ENCODE assay signal across 19 mouse cellular contexts in genomic region chr3:123806050-123806449, GRCm38 (mm10).
DNase-seq lines count a peak whose midpoint lies in the region; ATAC-seq and TF ChIP-seq lines count a peak whose summit lies in the region.
"Had no signal": no experiment of that assay in that cellular context is flagged by ENCODE, and none has a peak within 500 bp of the region (broad histone marks: within the 10 kb centered on the region; RNA-seq: fewer than 3 reads in every experiment).

No protein-coding gene starts in this region.

- ATAC-seq in kidney, postnatal 0 days (replicated peaks; ENCODE audit: low FRiP score, low read depth) = no peak
- no peak for ATAC-seq in midbrain, postnatal 0 days (ENCODE audit: low FRiP score)
- ATAC-seq: CD4-positive, CD25-positive, alpha-beta regulatory T cell, adult 4 months; hindbrain, embryonic 16.5 days had no signal

- H3K4me2 ChIP-seq in kidney, postnatal 0 days (ENCODE audit: low read length) = no peak overlapping the region
- H3K4me2 ChIP-seq in midbrain, postnatal 0 days (ENCODE audit: low read depth, low read length, poor library complexity, severe bottlenecking) = no peak overlapping the region
- H3K4me2 ChIP-seq: limb, embryonic 15.5 days; liver, embryonic 15.5 days had no signal

- no peaks in the 10 kb centered on the region for H3K4me1 ChIP-seq in kidney, postnatal 0 days (replicated peaks; ENCODE audit: insufficient read depth, low read length)
- H3K4me1 ChIP-seq in midbrain, postnatal 0 days (ENCODE audit: insufficient read depth, low read length) = no peaks in the 10 kb centered on the region
- H3K4me1 ChIP-seq in midbrain, embryonic 10.5 days = peaks cover 23% of the 10 kb centered on the region
- H3K4me1 ChIP-seq: embryonic facial prominence, embryonic 10.5 days; limb, embryonic 15.5 days; liver, embryonic 15.5 days had no signal

- no peaks in the 10 kb centered on the region for H3K9me3 ChIP-seq in kidney, postnatal 0 days (replicated peaks; ENCODE audit: low read length)
- no peaks in the 10 kb centered on the region for H3K9me3 ChIP-seq in midbrain, postnatal 0 days (ENCODE audit: low read length)
- H3K9me3 ChIP-seq in midbrain, embryonic 10.5 days (replicated peaks) = no peaks in the 10 kb centered on the region
- H3K9me3 ChIP-seq: embryonic facial prominence, embryonic 10.5 days; limb, embryonic 15.5 days; liver, embryonic 15.5 days had no signal

- no peaks in the 10 kb centered on the region for H3K27me3 ChIP-seq in kidney, postnatal 0 days (ENCODE audit: insufficient read depth, low read length)
- no peaks in the 10 kb centered on the region for H3K27me3 ChIP-seq in midbrain, postnatal 0 days (ENCODE audit: insufficient read depth, low read length)
- no peaks in the 10 kb centered on the region for H3K27me3 ChIP-seq in midbrain, embryonic 10.5 days (ENCODE audit: low read depth, poor library complexity, severe bottlenecking)
- H3K27me3 ChIP-seq: limb, embryonic 15.5 days; liver, embryonic 15.5 days had no signal

- no peak for DNase-seq in kidney, postnatal 0 days (ENCODE audit: low spot score)
- no peak for DNase-seq in kidney, postnatal 25 days
- no peak for DNase-seq in midbrain, postnatal 0 days (ENCODE audit: low spot score)
- DNase-seq in midbrain, embryonic 10.5 days (ENCODE audit: low spot score) = no peak
- DNase-seq in ES-CJ7 (ENCODE audit: low read depth, low spot score) (peak; percentile 6), ZHBTc4 (ENCODE audit: low read depth, low spot score) (peak; percentile 14)
- DNase-seq in heart, adult 18-20 months = no peak
- DNase-seq: cerebellum, adult 2 months; gastrocnemius, postnatal 10 days; heart, adult 2 months; heart, postnatal 36 days; kidney, adult 2 months; midbrain, embryonic 14.5 days; thymus, postnatal 36 days had no signal

- H3K27ac ChIP-seq in kidney, postnatal 0 days = no peak overlapping the region
- H3K27ac ChIP-seq in midbrain, postnatal 0 days (ENCODE audit: low read depth, low read length) = no peak overlapping the region
- no peak overlapping the region for H3K27ac ChIP-seq in midbrain, embryonic 10.5 days (replicated peaks)
- H3K27ac ChIP-seq: embryonic facial prominence, embryonic 10.5 days; heart, adult 2 months; limb, embryonic 15.5 days; liver, embryonic 15.5 days had no signal

- no peak overlapping the region for H3K9ac ChIP-seq in kidney, postnatal 0 days (ENCODE audit: low read depth, low read length)
- H3K9ac ChIP-seq in midbrain, postnatal 0 days (replicated peaks; ENCODE audit: low read length, poor library complexity, severe bottlenecking) = no peak overlapping the region
- H3K9ac ChIP-seq: limb, embryonic 15.5 days; liver, embryonic 15.5 days had no signal

- H3K4me3 ChIP-seq in kidney, postnatal 0 days (replicated peaks; ENCODE audit: low read depth, low read length) = no peak overlapping the region
- H3K4me3 ChIP-seq in midbrain, postnatal 0 days (ENCODE audit: low read depth, low read length) = no peak overlapping the region
- no peak overlapping the region for H3K4me3 ChIP-seq in midbrain, embryonic 10.5 days
- H3K4me3 ChIP-seq: embryonic facial prominence, embryonic 10.5 days; heart, adult 2 months; limb, embryonic 15.5 days; liver, embryonic 15.5 days had no signal

- WGBS in kidney, postnatal 0 days = 86% methylated on average over 1 of the region's 1 CpGs
- WGBS in midbrain, postnatal 0 days = 94% methylated on average over 1 of the region's 1 CpGs
- 87% methylated on average over 1 of the region's 1 CpGs for WGBS in midbrain, embryonic 10.5 days

- peak; percentile 38; the same call in 1 of the 2 replicates for TF ChIP-seq CTCF in kidney, postnatal 0 days (IDR thresholded peaks at IDR 0.05; ENCODE audit: low read depth)
- TF ChIP-seq CTCF in midbrain, postnatal 0 days (IDR thresholded peaks at IDR 0.05) = peak; percentile 32

- no peaks in the 10 kb centered on the region for H3K36me3 ChIP-seq in kidney, postnatal 0 days (ENCODE audit: insufficient read depth, low read length)
- no peaks in the 10 kb centered on the region for H3K36me3 ChIP-seq in midbrain, postnatal 0 days (ENCODE audit: insufficient read depth, low read length)
- H3K36me3 ChIP-seq in midbrain, embryonic 10.5 days = no peaks in the 10 kb centered on the region
- H3K36me3 ChIP-seq: embryonic facial prominence, embryonic 10.5 days; limb, embryonic 15.5 days; liver, embryonic 15.5 days had no signal

Comparison
In these comparisons a context has a peak if more than half of its experiments do, and no peak if none do; other contexts are left out.
1. DNase-seq: peak in ES-CJ7 (single experiment) and ZHBTc4 (single experiment); none in kidney, postnatal 0 days (single experiment), kidney, postnatal 25 days (0 of 2), midbrain, postnatal 0 days (single experiment), midbrain, embryonic 10.5 days (single experiment) and heart, adult 18-20 months (0 of 2).